Mouse (Mus musculus): ENCODE results near the gene Dio1. TPM values are rescaled to one million over a fixed set of nuclear protein-coding genes. Genes with fewer than 3 reads are reported as not detected.

The Dio1 gene
- polyA plus RNA-seq, 1 experiment from 2014 or later: 0.08 TPM

GRCm38 (mm10) chr4:107313690-107314478 lies 6.9 kb upstream of the Dio1 start, which contains the start of gene Yipf1:
Gene Yipf1 (plus strand): TSS chr4:107314363.
- Histone ChIP-seq H3K9ac (ENCODE audit: low read depth, low read length) (peak within 1 kb of the TSS; percentile 67), H3K4me3 (ENCODE audit: low read depth, low read length) (peak within 1 kb of the TSS; percentile 79), H3K27ac (ENCODE audit: low read length) (peak within 1 kb of the TSS; percentile 43; the same call in 1 of the 2 replicates), H3K27me3 (ENCODE audit: control insufficient read depth, insufficient read depth, low read depth, low read length) (no peaks in the 10 kb centered on the region), H3K4me1 (ENCODE audit: control insufficient read depth, low read depth, low read length) (peaks cover 16% of the 10 kb centered on the region), H3K36me3 (ENCODE audit: control insufficient read depth, insufficient read depth) (no peaks in the 10 kb centered on the region), H3K9me3 (replicated peaks; ENCODE audit: control insufficient read depth, low read length) (no peaks in the 10 kb centered on the region), H3K4me2 (ENCODE audit: low read depth, low read length) (peak within 1 kb of the TSS; percentile 89)
- WGBS (ENCODE audit: insufficient replicate concordance): 1% methylated on average over 29 of the region's 29 CpGs
- peak; percentile 95 for ATAC-seq (ENCODE audit: low read depth)

DNA sequence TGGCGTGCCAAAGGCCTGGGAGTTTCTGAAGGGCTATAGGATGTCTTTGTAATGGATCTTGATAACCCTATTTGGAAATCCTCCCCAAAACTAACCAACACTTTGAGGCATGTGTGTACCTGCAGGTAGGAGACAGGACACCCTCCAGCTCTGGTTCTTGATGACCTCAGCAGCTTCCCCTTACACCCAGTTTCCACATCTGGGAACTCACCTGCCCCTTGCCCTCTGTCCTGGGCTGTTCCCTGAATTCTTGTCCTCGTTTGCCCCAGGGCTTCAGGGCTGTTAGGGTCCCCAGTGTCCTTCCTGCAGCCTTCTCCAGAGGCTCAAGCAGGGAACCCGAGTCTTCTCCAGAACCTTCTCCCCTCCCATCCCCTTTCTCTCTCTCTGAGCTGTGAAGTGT lies 3.4 kb downstream of the Dio1 start:
- Histone ChIP-seq H3K4me3 (ENCODE audit: low read depth, low read length) (no peak overlapping the region), H3K36me3 (ENCODE audit: control insufficient read depth, insufficient read depth) (no peaks in the 10 kb centered on the region), H3K4me2 (ENCODE audit: low read depth, low read length) (no peak overlapping the region), H3K4me1 (ENCODE audit: control insufficient read depth, low read depth, low read length) (peaks cover 6% of the 10 kb centered on the region), H3K9ac (ENCODE audit: low read depth, low read length) (no peak overlapping the region), H3K27ac (ENCODE audit: low read length) (no peak overlapping the region; the same call in 1 of the 2 replicates), H3K9me3 (replicated peaks; ENCODE audit: control insufficient read depth, low read length) (no peaks in the 10 kb centered on the region), H3K27me3 (ENCODE audit: control insufficient read depth, insufficient read depth, low read depth, low read length) (peaks cover 3% of the 10 kb centered on the region; the same call in 1 of the 2 replicates)
- WGBS (ENCODE audit: insufficient replicate concordance): 46% methylated on average over 3 of the region's 3 CpGs
- ATAC-seq (ENCODE audit: low read depth): no peak

DNA sequence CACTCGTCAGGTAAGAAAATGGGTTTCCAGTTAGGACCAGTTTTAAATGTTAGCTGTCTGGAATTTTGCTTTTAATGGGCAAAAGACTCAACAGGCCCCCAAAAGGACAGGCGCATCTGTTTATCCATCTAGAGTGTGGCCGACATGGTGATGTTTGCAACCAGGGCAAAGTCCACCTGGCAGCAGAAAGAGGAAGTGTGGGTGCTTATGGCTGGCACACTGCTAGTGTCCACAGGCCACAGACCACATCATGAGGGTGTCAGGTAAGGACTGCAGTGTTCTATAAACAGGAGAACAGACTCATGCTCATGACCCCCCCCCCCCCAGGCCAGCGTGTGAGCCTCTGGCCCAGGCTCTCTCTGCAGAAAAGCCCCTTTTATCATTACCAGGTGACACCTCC lies 4.1 kb downstream of the Dio1 start:
- no peak overlapping the region for H3K9ac ChIP-seq (ENCODE audit: low read depth, low read length)
- H3K4me1 ChIP-seq (ENCODE audit: control insufficient read depth, low read depth, low read length): peaks cover 6% of the 10 kb centered on the region
- H3K27ac ChIP-seq (ENCODE audit: low read length): peak overlapping the region; percentile 15
- H3K27me3 ChIP-seq (ENCODE audit: control insufficient read depth, insufficient read depth, low read depth, low read length): peaks cover 3% of the 10 kb centered on the region; the same call in 1 of the 2 replicates
- H3K9me3 ChIP-seq (replicated peaks; ENCODE audit: control insufficient read depth, low read length): no peaks in the 10 kb centered on the region
- H3K4me2 ChIP-seq (ENCODE audit: low read depth, low read length): no peak overlapping the region
- H3K36me3 ChIP-seq (ENCODE audit: control insufficient read depth, insufficient read depth): no peaks in the 10 kb centered on the region
- WGBS (ENCODE audit: insufficient replicate concordance): 40% methylated on average over 4 of the region's 4 CpGs
- peak; percentile 76 for ATAC-seq (ENCODE audit: low read depth)
- H3K4me3 ChIP-seq (ENCODE audit: low read depth, low read length): no peak overlapping the region

GRCm38 (mm10) chr4:107302221-107302620 lies 4.7 kb downstream of the Dio1 start:
- no peaks in the 10 kb centered on the region for H3K36me3 ChIP-seq (ENCODE audit: control insufficient read depth, insufficient read depth)

GRCm38 (mm10) chr4:107300902-107301555 lies 5.9 kb downstream of the Dio1 start:
- no peak overlapping the region for H3K9ac ChIP-seq (ENCODE audit: low read depth, low read length)
- no peak for ATAC-seq (ENCODE audit: low read depth)

More at GRCm38 (mm10) chr4:107302221-107302620, 4.7 kb downstream of the Dio1 start:
- 63% methylated on average over 9 of the region's 9 CpGs for WGBS (ENCODE audit: insufficient replicate concordance)
- no peak for ATAC-seq (ENCODE audit: low read depth)
- Histone ChIP-seq H3K4me2 (ENCODE audit: low read depth, low read length) (no peak overlapping the region), H3K27ac (ENCODE audit: low read length) (no peak overlapping the region; the same call in 1 of the 2 replicates), H3K9me3 (replicated peaks; ENCODE audit: control insufficient read depth, low read length) (no peaks in the 10 kb centered on the region), H3K4me1 (ENCODE audit: control insufficient read depth, low read depth, low read length) (peaks cover 6% of the 10 kb centered on the region), H3K27me3 (ENCODE audit: control insufficient read depth, insufficient read depth, low read depth, low read length) (peaks cover 3% of the 10 kb centered on the region; the same call in 1 of the 2 replicates), H3K4me3 (ENCODE audit: low read depth, low read length) (no peak overlapping the region), H3K9ac (ENCODE audit: low read depth, low read length) (no peak overlapping the region)

GRCm38 (mm10) chr4:107300371-107300770 lies 6.6 kb downstream of the Dio1 start:
- Histone ChIP-seq H3K27ac (ENCODE audit: low read length) (no peak overlapping the region), H3K4me3 (ENCODE audit: low read depth, low read length) (no peak overlapping the region), H3K36me3 (ENCODE audit: control insufficient read depth, insufficient read depth) (no peaks in the 10 kb centered on the region), H3K9me3 (replicated peaks; ENCODE audit: control insufficient read depth, low read length) (no peaks in the 10 kb centered on the region), H3K27me3 (ENCODE audit: control insufficient read depth, insufficient read depth, low read depth, low read length) (no peaks in the 10 kb centered on the region), H3K4me2 (ENCODE audit: low read depth, low read length) (no peak overlapping the region), H3K9ac (ENCODE audit: low read depth, low read length) (no peak overlapping the region), H3K4me1 (ENCODE audit: control insufficient read depth, low read depth, low read length) (peaks cover 6% of the 10 kb centered on the region)
- ATAC-seq (ENCODE audit: low read depth): no peak
- WGBS (ENCODE audit: insufficient replicate concordance): 46% methylated on average over 4 of the region's 4 CpGs

More at GRCm38 (mm10) chr4:107300902-107301555, 5.9 kb downstream of the Dio1 start:
- Histone ChIP-seq H3K36me3 (ENCODE audit: control insufficient read depth, insufficient read depth) (no peaks in the 10 kb centered on the region), H3K4me1 (ENCODE audit: control insufficient read depth, low read depth, low read length) (peaks cover 6% of the 10 kb centered on the region), H3K27me3 (ENCODE audit: control insufficient read depth, insufficient read depth, low read depth, low read length) (peaks cover 3% of the 10 kb centered on the region; the same call in 1 of the 2 replicates), H3K4me2 (ENCODE audit: low read depth, low read length) (no peak overlapping the region), H3K9me3 (replicated peaks; ENCODE audit: control insufficient read depth, low read length) (no peaks in the 10 kb centered on the region), H3K4me3 (ENCODE audit: low read depth, low read length) (no peak overlapping the region), H3K27ac (ENCODE audit: low read length) (no peak overlapping the region)
- WGBS (ENCODE audit: insufficient replicate concordance): 79% methylated on average over 1 of the region's 1 CpGs

DNA sequence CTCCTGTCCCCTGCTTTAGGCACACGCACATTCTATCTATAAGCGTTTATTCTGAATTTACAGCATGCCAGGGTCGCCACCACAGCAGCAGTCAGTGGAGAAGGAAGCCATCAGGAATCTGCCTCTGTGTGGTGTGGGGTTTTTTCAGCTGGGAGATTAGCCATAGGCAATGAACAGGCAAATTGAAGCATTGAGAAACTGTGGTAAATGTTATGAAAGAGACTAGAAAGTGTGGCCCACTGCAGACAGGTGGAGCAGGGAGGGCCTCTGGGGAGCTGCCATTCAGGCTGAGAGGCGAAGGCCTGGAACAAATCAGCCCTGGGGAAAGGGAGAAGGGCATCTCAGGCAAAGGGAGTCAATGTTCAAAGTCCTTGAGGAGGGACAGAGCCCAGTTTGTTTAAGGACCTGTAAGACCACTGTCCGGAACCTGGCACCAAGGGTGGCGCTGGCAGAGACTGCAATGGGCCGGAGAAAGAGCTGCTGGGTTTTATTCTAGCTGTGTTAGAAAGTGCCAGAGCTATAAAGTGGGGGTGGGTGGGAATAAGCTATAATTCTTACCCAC lies 7.1 kb downstream of the Dio1 start:
- Histone ChIP-seq H3K4me3 (ENCODE audit: low read depth, low read length) (no peak overlapping the region), H3K27ac (ENCODE audit: low read length) (no peak overlapping the region), H3K27me3 (ENCODE audit: control insufficient read depth, insufficient read depth, low read depth, low read length) (no peaks in the 10 kb centered on the region), H3K36me3 (ENCODE audit: control insufficient read depth, insufficient read depth) (no peaks in the 10 kb centered on the region), H3K4me2 (ENCODE audit: low read depth, low read length) (no peak overlapping the region), H3K9me3 (replicated peaks; ENCODE audit: control insufficient read depth, low read length) (no peaks in the 10 kb centered on the region), H3K4me1 (ENCODE audit: control insufficient read depth, low read depth, low read length) (peaks cover 6% of the 10 kb centered on the region), H3K9ac (ENCODE audit: low read depth, low read length) (no peak overlapping the region)
- no peak for ATAC-seq (ENCODE audit: low read depth)
- 74% methylated on average over 7 of the region's 7 CpGs for WGBS (ENCODE audit: insufficient replicate concordance)

- H3K4me3 ChIP-seq (ENCODE audit: low read depth, low read length): no peak overlapping the region
- H3K36me3 ChIP-seq (ENCODE audit: control insufficient read depth, insufficient read depth): no peaks in the 10 kb centered on the region
- H3K4me1 ChIP-seq (ENCODE audit: control insufficient read depth, low read depth, low read length): peaks cover 6% of the 10 kb centered on the region
- ATAC-seq (ENCODE audit: low read depth): no peak
- WGBS (ENCODE audit: insufficient replicate concordance): 58% methylated on average over 8 of the region's 8 CpGs
- no peak overlapping the region for H3K27ac ChIP-seq (ENCODE audit: low read length)
- H3K4me2 ChIP-seq (ENCODE audit: low read depth, low read length): no peak overlapping the region
- no peaks in the 10 kb centered on the region for H3K27me3 ChIP-seq (ENCODE audit: control insufficient read depth, insufficient read depth, low read depth, low read length)
- no peak overlapping the region for H3K9ac ChIP-seq (ENCODE audit: low read depth, low read length)
- H3K9me3 ChIP-seq (replicated peaks; ENCODE audit: control insufficient read depth, low read length): no peaks in the 10 kb centered on the region
Measured at GRCm38 (mm10) chr4:107298071-107298606, 8.8 kb downstream of the Dio1 start.

Data from liver, embryonic 16.5 days (tissue).